Mouse (Mus musculus): Measurements from ENCODE around the gene Trmt61a. TPM values are rescaled to one million over a fixed set of nuclear protein-coding genes. Genes with fewer than 3 reads are reported as not detected.
"Not testable (repeated sequence)": the region's sequence is repeated elsewhere in the genome, so short reads cannot be mapped to it uniquely, and the experiment has no call there.

Gene Trmt61a
- polyA plus RNA-seq (2016; fragmentation: Nextera tagmentation; extraction: Ambion mirVana), result 19.4 and 20.9 TPM in 2 replicates

GRCm38 (mm10) chr12:111677882-111678669 lies at the start of gene Trmt61a:
Gene Trmt61a (plus strand): TSS chr12:111678105.
- Histone ChIP-seq H3K4me1 (peaks cover 56% of the 10 kb centered on the region), H3K27me3 (replicated peaks) (peaks cover 30% of the 10 kb centered on the region), H3K9me3 (replicated peaks) (no peaks in the 10 kb centered on the region), H3K36me3 (peaks cover 38% of the 10 kb centered on the region), H3K4me2 (peak within 1 kb of the TSS; percentile 91), H3K27ac (peak within 1 kb of the TSS; percentile 88), H3K4me3 (peak within 1 kb of the TSS; percentile 93), H3K9ac (peak within 1 kb of the TSS; percentile 82)
- ATAC-seq, result peak; percentile 84
- under 1% methylated on average over 51 of the region's 51 CpGs for WGBS (ENCODE audit: insufficient replicate concordance)

- peaks cover 93% of the 10 kb centered on the region for H3K36me3 ChIP-seq
- ATAC-seq, result no peak
- H3K4me1 ChIP-seq, result no peaks in the 10 kb centered on the region
- no peak overlapping the region for H3K27ac ChIP-seq
- WGBS (ENCODE audit: insufficient replicate concordance), result 49% methylated on average over 6 of the region's 6 CpGs
- H3K27me3 ChIP-seq (replicated peaks), result no peaks in the 10 kb centered on the region
- H3K9me3 ChIP-seq (replicated peaks), result no peaks in the 10 kb centered on the region
- no peak overlapping the region for H3K4me2 ChIP-seq
- H3K9ac ChIP-seq, result no peak overlapping the region
- no peak overlapping the region for H3K4me3 ChIP-seq
Observed at GRCm38 (mm10) chr12:111648061-111648645, 29.8 kb upstream of the Trmt61a start.

DNA sequence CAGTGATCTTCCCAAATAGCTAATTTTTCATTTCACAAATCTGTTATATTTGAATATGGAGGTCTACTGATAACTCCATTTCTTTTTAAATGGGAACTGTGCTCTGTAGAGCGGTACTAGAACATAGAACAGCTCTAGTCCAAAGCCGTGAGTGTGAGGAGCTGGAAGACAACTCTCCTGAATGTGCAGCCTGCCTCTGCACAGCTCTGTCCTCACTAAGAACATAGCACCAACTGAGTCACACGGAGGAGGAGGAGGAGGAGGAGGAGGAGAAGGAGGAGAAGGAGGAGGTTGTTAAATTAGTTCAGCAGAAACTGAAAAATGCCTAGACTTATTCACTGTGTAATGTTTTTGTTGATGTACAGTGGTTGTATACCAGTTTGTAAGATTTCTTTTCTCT lies 25.0 kb upstream of the Trmt61a start:
- Histone ChIP-seq H3K27me3 (replicated peaks) (no peaks in the 10 kb centered on the region), H3K9ac (no peak overlapping the region), H3K27ac (no peak overlapping the region), H3K4me2 (no peak overlapping the region), H3K9me3 (replicated peaks) (no peaks in the 10 kb centered on the region), H3K36me3 (peaks cover 87% of the 10 kb centered on the region), H3K4me1 (no peaks in the 10 kb centered on the region), H3K4me3 (no peak overlapping the region)
- 84% methylated on average over 3 of the region's 3 CpGs for WGBS (ENCODE audit: insufficient replicate concordance)
- no peak for ATAC-seq

- Histone ChIP-seq H3K36me3 (peaks cover 82% of the 10 kb centered on the region), H3K27ac (no peak overlapping the region), H3K4me2 (no peak overlapping the region)
Observed at GRCm38 (mm10) chr12:111653434-111653833, 24.5 kb upstream of the Trmt61a start.

DNA sequence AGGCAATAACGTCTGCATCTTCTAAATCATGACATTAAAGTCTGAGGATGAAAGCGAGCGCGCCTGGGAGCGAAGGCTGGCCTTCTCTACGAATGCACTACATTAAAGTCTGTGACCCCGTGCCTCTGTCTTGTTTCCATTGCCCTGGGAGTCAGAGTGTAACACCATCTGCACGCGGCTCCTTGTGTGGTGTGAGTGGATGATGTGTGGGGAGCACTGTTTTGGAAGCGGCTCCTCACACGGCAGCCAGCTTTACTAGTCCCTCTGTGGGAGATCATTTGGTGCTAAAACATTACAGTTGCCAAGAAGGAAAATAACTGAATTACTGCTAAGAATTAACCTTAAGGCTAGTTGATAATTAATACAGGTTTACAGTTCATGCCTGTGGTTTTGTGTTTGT lies 22.2 kb upstream of the Trmt61a start:
- Histone ChIP-seq H3K9ac (no peak overlapping the region), H3K27ac (no peak overlapping the region), H3K4me1 (no peaks in the 10 kb centered on the region), H3K9me3 (replicated peaks) (no peaks in the 10 kb centered on the region), H3K27me3 (replicated peaks) (no peaks in the 10 kb centered on the region), H3K4me2 (no peak overlapping the region), H3K4me3 (no peak overlapping the region), H3K36me3 (peaks cover 71% of the 10 kb centered on the region)
- WGBS (ENCODE audit: insufficient replicate concordance), result 94% methylated on average over 11 of the region's 11 CpGs
- no peak for ATAC-seq

More at GRCm38 (mm10) chr12:111653434-111653833, 24.5 kb upstream of the Trmt61a start:
- peak; percentile 32; the same call in 1 of the 2 replicates for ATAC-seq
- Histone ChIP-seq H3K9ac (no peak overlapping the region), H3K9me3 (replicated peaks) (no peaks in the 10 kb centered on the region), H3K4me1 (no peaks in the 10 kb centered on the region), H3K27me3 (replicated peaks) (no peaks in the 10 kb centered on the region), H3K4me3 (no peak overlapping the region)
- 40% methylated on average over 3 of the region's 3 CpGs for WGBS (ENCODE audit: insufficient replicate concordance)

GRCm38 (mm10) chr12:111659331-111659730 lies 18.6 kb upstream of the Trmt61a start:
- Histone ChIP-seq H3K36me3 (peaks cover 53% of the 10 kb centered on the region), H3K9ac (no peak overlapping the region), H3K4me3 (no peak overlapping the region), H3K27me3 (replicated peaks) (no peaks in the 10 kb centered on the region), H3K4me1 (peaks cover 9% of the 10 kb centered on the region), H3K27ac (no peak overlapping the region), H3K9me3 (replicated peaks) (no peaks in the 10 kb centered on the region), H3K4me2 (no peak overlapping the region)
- no peak for ATAC-seq
- WGBS (ENCODE audit: insufficient replicate concordance), result 86% methylated on average over 4 of the region's 4 CpGs

DNA sequence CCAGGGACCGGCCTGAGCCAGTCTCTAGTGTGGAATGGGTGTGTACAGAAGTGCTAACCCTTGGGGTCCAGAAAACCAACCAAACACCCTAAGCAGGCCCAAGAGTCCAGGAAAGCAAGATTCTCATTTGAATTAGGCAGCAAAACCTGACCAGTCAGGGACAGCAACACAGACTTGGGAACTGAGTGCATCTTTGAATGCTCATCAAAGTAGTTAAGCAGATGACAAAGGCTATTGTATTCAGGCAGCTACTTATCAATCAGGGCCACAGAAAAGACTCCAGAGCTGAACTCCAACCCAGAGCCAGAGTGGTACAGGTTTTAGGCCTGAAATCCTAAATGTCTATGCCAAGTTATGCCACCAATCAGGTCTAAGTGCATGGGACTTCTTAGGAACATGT lies 17.3 kb upstream of the Trmt61a start:
- Histone ChIP-seq H3K4me3 (no peak overlapping the region), H3K27me3 (replicated peaks) (no peaks in the 10 kb centered on the region), H3K4me1 (peaks cover 9% of the 10 kb centered on the region), H3K36me3 (peaks cover 40% of the 10 kb centered on the region), H3K27ac (no peak overlapping the region), H3K9me3 (replicated peaks) (no peaks in the 10 kb centered on the region), H3K4me2 (no peak overlapping the region), H3K9ac (no peak overlapping the region)
- ATAC-seq, result no peak
- WGBS (ENCODE audit: insufficient replicate concordance), result 97% methylated on average over 1 of the region's 1 CpGs

DNA sequence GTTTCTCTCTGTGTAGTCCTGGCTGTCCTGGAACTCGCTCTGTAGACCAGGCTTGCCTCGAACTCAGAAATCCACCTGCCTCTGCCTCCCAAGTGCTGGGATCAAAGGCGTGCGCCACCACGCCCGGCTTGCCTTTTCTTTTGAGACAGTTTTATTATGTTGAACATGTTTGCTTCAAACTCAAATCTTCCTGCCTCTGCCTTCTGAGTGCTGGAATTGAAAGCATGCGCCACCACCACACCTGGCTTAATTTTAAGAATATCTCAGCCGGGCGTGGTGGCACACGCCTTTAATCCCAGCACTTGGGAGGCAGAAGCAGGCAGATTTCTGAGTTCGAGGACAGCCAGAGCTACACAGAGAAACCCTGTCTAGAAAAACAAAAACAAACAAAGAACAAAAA lies 16.4 kb upstream of the Trmt61a start:
- not testable (repeated sequence) for ATAC-seq; H3K4me2 ChIP-seq; H3K9me3 ChIP-seq (replicated peaks); H3K4me1 ChIP-seq; H3K27ac ChIP-seq; H3K9ac ChIP-seq; H3K27me3 ChIP-seq (replicated peaks); H3K4me3 ChIP-seq
- 89% methylated on average over 11 of the region's 11 CpGs for WGBS (ENCODE audit: insufficient replicate concordance)
- peaks cover 30% of the 10 kb centered on the region for H3K36me3 ChIP-seq

DNA sequence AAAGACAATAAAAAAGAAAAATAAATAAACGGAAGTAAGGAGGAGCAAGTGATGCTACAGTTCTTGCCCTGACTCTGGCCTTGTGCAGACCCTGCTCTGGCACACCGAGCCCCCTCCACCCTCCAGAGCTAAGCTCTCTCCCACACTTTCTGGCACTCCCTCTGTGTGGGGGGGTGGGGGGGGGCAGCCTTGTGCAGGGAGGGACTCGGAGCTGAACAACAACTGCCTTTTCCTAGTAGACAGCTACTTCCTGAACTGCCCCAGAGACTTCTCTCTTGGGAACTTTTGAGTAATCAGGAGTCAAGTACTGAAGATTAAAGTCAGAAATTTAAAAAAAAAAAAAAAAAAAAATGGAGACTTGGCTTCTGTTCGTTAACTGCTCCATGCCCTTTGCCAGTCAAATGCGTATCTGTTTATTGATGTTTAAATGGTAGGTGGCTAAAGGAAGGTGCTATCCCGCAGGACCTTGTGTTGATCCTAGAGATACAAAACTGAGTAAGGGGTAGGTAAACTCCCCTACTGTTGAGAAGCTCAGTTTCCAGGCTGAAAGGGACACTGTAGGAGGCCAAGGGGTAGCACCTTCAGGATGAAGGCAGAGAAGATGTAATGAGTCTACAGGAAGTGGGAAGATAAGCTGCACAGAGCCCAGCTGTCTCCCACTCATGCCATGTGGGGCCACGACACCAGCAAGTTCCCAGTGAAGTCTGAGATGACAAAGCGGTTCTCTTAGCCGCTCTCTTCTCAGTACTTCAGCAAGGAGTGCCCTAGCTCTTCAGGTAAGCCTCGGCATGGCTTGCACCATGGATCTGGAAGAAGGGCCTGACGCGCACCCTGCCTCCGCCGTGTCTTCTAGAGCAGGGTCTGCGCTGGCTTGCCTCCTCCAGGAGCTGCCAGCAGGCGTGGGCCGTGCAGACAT lies 14.4 kb upstream of the Trmt61a start:
- Histone ChIP-seq H3K27me3 (replicated peaks) (peaks cover 7% of the 10 kb centered on the region), H3K4me3 (no peak overlapping the region), H3K4me2 (no peak overlapping the region), H3K27ac (peak overlapping the region; percentile 32; the same call in 1 of the 2 replicates), H3K9ac (no peak overlapping the region), H3K4me1 (peaks cover 12% of the 10 kb centered on the region), H3K9me3 (replicated peaks) (no peaks in the 10 kb centered on the region), H3K36me3 (peaks cover 18% of the 10 kb centered on the region)
- WGBS (ENCODE audit: insufficient replicate concordance), result 63% methylated on average over 17 of the region's 17 CpGs
- ATAC-seq, result no peak

GRCm38 (mm10) chr12:111664144-111664634 lies 13.7 kb upstream of the Trmt61a start:
- Histone ChIP-seq H3K27ac (peak overlapping the region; percentile 32; the same call in 1 of the 2 replicates), H3K27me3 (replicated peaks) (peaks cover 14% of the 10 kb centered on the region)

DNA sequence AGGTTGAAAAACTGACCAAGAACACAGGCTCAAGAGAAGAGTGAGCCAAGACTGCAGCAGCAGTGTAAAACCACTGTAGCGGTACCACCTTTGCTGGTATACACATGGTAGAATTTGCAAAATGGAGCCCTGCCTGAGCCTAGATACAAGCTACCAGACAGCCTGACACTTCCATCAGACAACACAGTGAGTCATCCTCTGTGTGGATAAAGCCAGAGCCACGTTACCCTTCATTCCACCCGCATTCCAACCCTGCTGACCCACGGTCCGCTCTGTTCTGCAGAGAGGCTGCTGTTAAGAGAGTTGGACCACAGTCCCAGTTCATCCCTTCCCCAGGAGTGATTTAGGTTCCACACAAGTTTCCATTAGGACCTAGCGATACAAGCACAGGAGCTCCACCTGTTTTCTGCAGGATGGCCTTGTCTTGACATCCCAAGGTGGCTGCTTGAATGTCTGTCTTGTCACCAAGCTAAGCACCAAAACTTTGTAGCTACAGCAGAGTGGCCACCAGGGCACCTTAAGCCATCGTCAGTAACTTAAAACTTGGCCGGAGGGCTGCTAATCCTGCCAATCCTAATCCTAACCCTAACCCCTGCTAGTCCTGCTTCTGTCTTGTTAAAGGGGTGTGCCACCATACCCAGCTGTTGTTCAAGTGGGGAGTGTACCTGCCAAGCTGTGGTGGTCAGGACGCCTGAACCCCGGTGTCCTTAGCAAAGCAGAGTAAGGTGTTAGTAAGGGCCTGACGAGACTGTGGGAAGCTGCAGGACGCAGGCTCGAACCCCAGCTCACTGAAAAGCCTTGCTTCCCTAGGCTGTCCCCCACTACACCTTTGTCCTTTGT lies 12.6 kb upstream of the Trmt61a start:
- no peak overlapping the region for H3K4me3 ChIP-seq
- peaks cover 29% of the 10 kb centered on the region for H3K4me1 ChIP-seq
- 74% methylated on average over 13 of the region's 13 CpGs for WGBS (ENCODE audit: insufficient replicate concordance)
- no peak for ATAC-seq
- H3K4me2 ChIP-seq, result no peak overlapping the region
- no peaks in the 10 kb centered on the region for H3K9me3 ChIP-seq (replicated peaks)
- peaks cover 6% of the 10 kb centered on the region; the same call in 1 of the 2 replicates for H3K36me3 ChIP-seq
- no peak overlapping the region for H3K27ac ChIP-seq
- peaks cover 24% of the 10 kb centered on the region for H3K27me3 ChIP-seq (replicated peaks)
- H3K9ac ChIP-seq, result no peak overlapping the region

More at GRCm38 (mm10) chr12:111664144-111664634, 13.7 kb upstream of the Trmt61a start:
- peaks cover 19% of the 10 kb centered on the region for H3K4me1 ChIP-seq
- no peak overlapping the region for H3K4me3 ChIP-seq
- WGBS (ENCODE audit: insufficient replicate concordance), result 61% methylated on average over 6 of the region's 6 CpGs
- peaks cover 15% of the 10 kb centered on the region for H3K36me3 ChIP-seq
- no peaks in the 10 kb centered on the region for H3K9me3 ChIP-seq (replicated peaks)
- ATAC-seq, result no peak
- H3K4me2 ChIP-seq, result no peak overlapping the region
- no peak overlapping the region for H3K9ac ChIP-seq
